Mouse (Mus musculus): ENCODE results near the gene Prcd. TPM values are rescaled to one million over a fixed set of nuclear protein-coding genes. Genes with fewer than 3 reads are reported as not detected.

Prcd gene
- polyA plus RNA-seq, 1 experiment from 2014 or later = 0.32 TPM

- TF ChIP-seq EP300 (IDR thresholded peaks at IDR 0.05; ENCODE audit: low read depth) (no peak), CTCF (IDR thresholded peaks at IDR 0.05; ENCODE audit: low read depth) (no peak)
- peak overlapping the region; percentile 88 for H3K9ac ChIP-seq (replicated peaks)
- H3K9me3 ChIP-seq (ENCODE audit: low read length) = no peaks in the 10 kb centered on the region
- peak overlapping the region; percentile 89 for H3K27ac ChIP-seq (ENCODE audit: low read depth)
- DNase-seq (peak; percentile 96), ATAC-seq (peak; percentile 78)
- H3K4me3 ChIP-seq (ENCODE audit: low read depth, low read length) = peak overlapping the region; percentile 88
- WGBS (ENCODE audit: insufficient replicate concordance) = 18% methylated on average over 28 of the region's 42 CpGs
- no peaks in the 10 kb centered on the region for H3K27me3 ChIP-seq (ENCODE audit: insufficient read depth, low read length)
- H3K36me3 ChIP-seq (replicated peaks; ENCODE audit: insufficient read depth, low read length) = no peaks in the 10 kb centered on the region
- H3K4me1 ChIP-seq (ENCODE audit: insufficient read depth) = peaks cover 53% of the 10 kb centered on the region
- H3K4me2 ChIP-seq (ENCODE audit: low read depth, low read length) = peak overlapping the region; percentile 86
These were observed 29.1 kb upstream of the Prcd start for GRCm38 (mm10) chr11:116624131-116624832.

GRCm38 (mm10) chr11:116625081-116626000 is 28.0 kb upstream of the Prcd start:
- ATAC-seq (no peak), DNase-seq (peak; percentile 85)
- H3K9me3 ChIP-seq (ENCODE audit: low read length) = no peaks in the 10 kb centered on the region
- H3K4me1 ChIP-seq (ENCODE audit: insufficient read depth) = peaks cover 43% of the 10 kb centered on the region
- TF ChIP-seq CTCF (IDR thresholded peaks at IDR 0.05; ENCODE audit: low read depth) (peak; percentile 88), EP300 (IDR thresholded peaks at IDR 0.05; ENCODE audit: low read depth) (no peak)
- WGBS (ENCODE audit: insufficient replicate concordance) = 63% methylated on average over 17 of the region's 17 CpGs
- no peak overlapping the region for H3K9ac ChIP-seq (replicated peaks)
- no peaks in the 10 kb centered on the region for H3K27me3 ChIP-seq (ENCODE audit: insufficient read depth, low read length)
- no peak overlapping the region for H3K4me2 ChIP-seq (ENCODE audit: low read depth, low read length)
- H3K36me3 ChIP-seq (replicated peaks; ENCODE audit: insufficient read depth, low read length) = no peaks in the 10 kb centered on the region
- H3K27ac ChIP-seq (ENCODE audit: low read depth) = 0 out of 2 replicates have a peak overlapping the region, but pooled peaks have one; percentile 41
- no peak overlapping the region for H3K4me3 ChIP-seq (ENCODE audit: low read depth, low read length)

- no peak for DNase-seq
- no peak for ATAC-seq
- H3K9ac ChIP-seq (replicated peaks) = no peak within 1 kb of the TSS
- no peak within 1 kb of the TSS for H3K4me2 ChIP-seq (ENCODE audit: low read depth, low read length)
- H3K4me3 ChIP-seq (ENCODE audit: low read depth, low read length) = no peak within 1 kb of the TSS
- no peaks in the 10 kb centered on the region for H3K27me3 ChIP-seq (ENCODE audit: insufficient read depth, low read length)
- H3K36me3 ChIP-seq (replicated peaks; ENCODE audit: insufficient read depth, low read length) = no peaks in the 10 kb centered on the region
- TF ChIP-seq CTCF (IDR thresholded peaks at IDR 0.05; ENCODE audit: low read depth) = no peak
- TF ChIP-seq EP300 (IDR thresholded peaks at IDR 0.05; ENCODE audit: low read depth) = no peak
- WGBS (ENCODE audit: insufficient replicate concordance) = 68% methylated on average over 10 of the region's 10 CpGs
- H3K27ac ChIP-seq (ENCODE audit: low read depth) = no peak within 1 kb of the TSS
- peaks cover 35% of the 10 kb centered on the region for H3K4me1 ChIP-seq (ENCODE audit: insufficient read depth)
- H3K9me3 ChIP-seq (ENCODE audit: low read length) = no peaks in the 10 kb centered on the region
These were observed 26.8 kb upstream of the Prcd start, which contains the start of gene Rhbdf2 for GRCm38 (mm10) chr11:116626299-116627071. Gene Rhbdf2, minus strand, starts transcription at chr11:116627019.

- TF ChIP-seq CTCF (IDR thresholded peaks at IDR 0.05; ENCODE audit: low read depth) (peak; percentile 62), EP300 (IDR thresholded peaks at IDR 0.05; ENCODE audit: low read depth) (no peak)
- peak; percentile 68 for DNase-seq
- Histone ChIP-seq H3K9ac (replicated peaks) (no peak overlapping the region), H3K4me3 (ENCODE audit: low read depth, low read length) (no peak overlapping the region), H3K27me3 (ENCODE audit: insufficient read depth, low read length) (no peaks in the 10 kb centered on the region), H3K27ac (ENCODE audit: low read depth) (no peak overlapping the region), H3K36me3 (replicated peaks; ENCODE audit: insufficient read depth, low read length) (no peaks in the 10 kb centered on the region), H3K4me2 (ENCODE audit: low read depth, low read length) (no peak overlapping the region), H3K9me3 (ENCODE audit: low read length) (no peaks in the 10 kb centered on the region), H3K4me1 (ENCODE audit: insufficient read depth) (peaks cover 26% of the 10 kb centered on the region)
- no peak for ATAC-seq
- WGBS (ENCODE audit: insufficient replicate concordance) = 32% methylated on average over 10 of the region's 10 CpGs
These were observed 26.0 kb upstream of the Prcd start for GRCm38 (mm10) chr11:116627072-116628020.

GRCm38 (mm10) chr11:116628712-116629111 is 24.6 kb upstream of the Prcd start:
- no peaks in the 10 kb centered on the region for H3K27me3 ChIP-seq (ENCODE audit: insufficient read depth, low read length)
- H3K27ac ChIP-seq (ENCODE audit: low read depth) = no peak overlapping the region
- no peak overlapping the region for H3K9ac ChIP-seq (replicated peaks)
- no peaks in the 10 kb centered on the region for H3K36me3 ChIP-seq (replicated peaks; ENCODE audit: insufficient read depth, low read length)
- WGBS (ENCODE audit: insufficient replicate concordance) = 60% methylated on average over 9 of the region's 9 CpGs
- H3K4me2 ChIP-seq (ENCODE audit: low read depth, low read length) = no peak overlapping the region
- H3K9me3 ChIP-seq (ENCODE audit: low read length) = no peaks in the 10 kb centered on the region
- TF ChIP-seq EP300 (IDR thresholded peaks at IDR 0.05; ENCODE audit: low read depth) = no peak
- TF ChIP-seq CTCF (IDR thresholded peaks at IDR 0.05; ENCODE audit: low read depth) = peak; percentile 99
- H3K4me1 ChIP-seq (ENCODE audit: insufficient read depth) = peaks cover 17% of the 10 kb centered on the region
- ATAC-seq = peak; percentile 21; the same call in 1 of the 2 replicates
- DNase-seq = peak; percentile 90
- H3K4me3 ChIP-seq (ENCODE audit: low read depth, low read length) = no peak overlapping the region
